Mouse (Mus musculus): ENCODE results near the gene Usp50.

DNA sequence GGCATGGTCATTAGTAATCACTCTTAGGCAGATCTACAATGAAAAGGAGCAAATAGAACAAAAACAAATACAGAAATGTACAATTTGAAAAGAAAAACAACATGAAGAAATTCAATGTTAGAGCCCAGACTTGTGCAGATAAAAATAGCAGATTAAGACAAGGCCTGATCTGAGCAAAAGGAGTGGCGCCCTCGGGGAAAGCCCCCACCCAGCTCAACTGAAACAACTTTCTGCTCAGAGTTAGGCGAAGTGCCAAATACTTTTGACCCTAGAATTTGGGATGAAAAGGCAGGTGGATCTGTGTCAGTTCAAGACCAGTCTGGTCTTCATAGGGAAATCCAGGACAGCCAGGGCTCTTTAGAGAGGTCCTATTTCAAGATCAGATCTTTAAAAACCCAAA is 117.3 kb downstream of the Usp50 start:
- no peak for TF ChIP-seq CTCF (conservative IDR thresholded peaks at IDR 0.05; ENCODE audit: insufficient read depth, insufficient read length, low read depth, low read length)
- no peak for TF ChIP-seq POLR2A (IDR thresholded peaks at IDR 0.05; ENCODE audit: low read depth, low read length)

Measured in kidney, adult 2 months (tissue).